Mouse (Mus musculus) adipocyte (in vitro differentiated cells): ENCODE measurements at regions not wholly inside any gene's neighbourhood (a gene's known extent, or its start where the extent isn't known, plus 50 kb on each side); places are given as distances from the start of the nearest gene placed in this dataset.

Experiments
- DNase-seq: peaks from one replicate; pipeline ENCODE4 v3.0.0-alpha.2; 2016; ENCODE audit warnings: low spot score

GRCm38 (mm10) chr4:124154627-124155026, 236.8 kb upstream of the 4930535I16Rik start:
- no peak for DNase-seq

GRCm38 (mm10) chr4:124149771-124150451, 232.1 kb upstream of the 4930535I16Rik start:
- no peak for DNase-seq

GRCm38 (mm10) chr4:124149037-124149436, 231.2 kb upstream of the 4930535I16Rik start:
- DNase-seq: no peak

- DNase-seq: no peak
Observed at GRCm38 (mm10) chr4:124147276-124147675, 229.5 kb upstream of the 4930535I16Rik start.

- DNase-seq: no peak
Observed at GRCm38 (mm10) chr4:124146135-124146534, 228.3 kb upstream of the 4930535I16Rik start.

GRCm38 (mm10) chr4:124143630-124144029, 225.8 kb upstream of the 4930535I16Rik start:
- DNase-seq: no peak

GRCm38 (mm10) chr4:124143226-124143625, 225.4 kb upstream of the 4930535I16Rik start:
- no peak for DNase-seq

GRCm38 (mm10) chr4:124142083-124142482, 224.3 kb upstream of the 4930535I16Rik start:
- DNase-seq: peak; percentile 93

GRCm38 (mm10) chr4:124135165-124135470, 217.3 kb upstream of the 4930535I16Rik start:
- DNase-seq: peak; percentile 45

GRCm38 (mm10) chr4:124134341-124135164, 216.7 kb upstream of the 4930535I16Rik start:
- DNase-seq: no peak

GRCm38 (mm10) chr4:124130946-124131345, 213.1 kb upstream of the 4930535I16Rik start:
- no peak for DNase-seq

- DNase-seq: no peak
Observed at GRCm38 (mm10) chr4:124126258-124126657, 208.4 kb upstream of the 4930535I16Rik start.

- DNase-seq: no peak
Observed at GRCm38 (mm10) chr4:124120334-124120733, 202.5 kb upstream of the 4930535I16Rik start.

GRCm38 (mm10) chr4:124113856-124114345, 196.1 kb upstream of the 4930535I16Rik start:
- no peak for DNase-seq

GRCm38 (mm10) chr4:124110705-124111104, 192.9 kb upstream of the 4930535I16Rik start:
- DNase-seq: no peak

- DNase-seq: no peak
Observed at GRCm38 (mm10) chr4:124109371-124109770, 191.5 kb upstream of the 4930535I16Rik start.

GRCm38 (mm10) chr4:124102684-124103083, 184.9 kb upstream of the 4930535I16Rik start:
- no peak for DNase-seq

GRCm38 (mm10) chr4:124086801-124087200, 169.0 kb upstream of the 4930535I16Rik start:
- DNase-seq: no peak

GRCm38 (mm10) chr4:124086254-124086653, 168.4 kb upstream of the 4930535I16Rik start:
- DNase-seq: no peak

GRCm38 (mm10) chr4:124079603-124080002, 161.8 kb upstream of the 4930535I16Rik start:
- DNase-seq: no peak

GRCm38 (mm10) chr4:124075551-124075950, 157.7 kb upstream of the 4930535I16Rik start:
- no peak for DNase-seq

GRCm38 (mm10) chr4:124073646-124074045, 155.8 kb upstream of the 4930535I16Rik start:
- DNase-seq: no peak

- no peak for DNase-seq
Observed at GRCm38 (mm10) chr4:124064601-124065000, 146.8 kb upstream of the 4930535I16Rik start.
